Mouse (Mus musculus): Measurements from ENCODE around the gene Pou2f2. TPM values are rescaled to one million over a fixed set of nuclear protein-coding genes. Genes with fewer than 3 reads are reported as not detected.

Gene Pou2f2
- polyA plus RNA-seq, 1 experiment from 2014 or later, result 3.2 TPM

- peak overlapping the region; percentile 53 for H3K4me2 ChIP-seq
- no peaks in the 10 kb centered on the region for H3K9me3 ChIP-seq (ENCODE audit: control insufficient read depth, low read length)
- peaks cover 62% of the 10 kb centered on the region for H3K27me3 ChIP-seq (replicated peaks; ENCODE audit: control insufficient read depth, insufficient read depth, low read length)
- 11% methylated on average over 21 of the region's 21 CpGs for WGBS
- ATAC-seq (replicated peaks; ENCODE audit: low FRiP score), result no peak
- H3K27ac ChIP-seq (ENCODE audit: low read depth, low read length), result no peak overlapping the region
- H3K4me3 ChIP-seq (ENCODE audit: low read depth, low read length), result peak overlapping the region; percentile 25
- no peak overlapping the region for H3K9ac ChIP-seq (ENCODE audit: low read depth, low read length)
- H3K36me3 ChIP-seq (ENCODE audit: control insufficient read depth, insufficient read depth, low read length), result no peaks in the 10 kb centered on the region
- H3K4me1 ChIP-seq (replicated peaks; ENCODE audit: control insufficient read depth, insufficient read depth, low read length), result peaks cover 7% of the 10 kb centered on the region
- DNase-seq (ENCODE audit: low spot score), result no peak
These were observed 2.3 kb upstream of the Pou2f2 start for GRCm38 (mm10) chr7:25181814-25182213.

- Histone ChIP-seq H3K4me1 (replicated peaks; ENCODE audit: control insufficient read depth, insufficient read depth, low read length) (peaks cover 7% of the 10 kb centered on the region), H3K27ac (ENCODE audit: low read depth, low read length) (no peak overlapping the region), H3K9me3 (ENCODE audit: control insufficient read depth, low read length) (no peaks in the 10 kb centered on the region), H3K4me3 (ENCODE audit: low read depth, low read length) (peak overlapping the region; percentile 25), H3K36me3 (ENCODE audit: control insufficient read depth, insufficient read depth, low read length) (no peaks in the 10 kb centered on the region), H3K27me3 (replicated peaks; ENCODE audit: control insufficient read depth, insufficient read depth, low read length) (peaks cover 67% of the 10 kb centered on the region), H3K9ac (ENCODE audit: low read depth, low read length) (no peak overlapping the region), H3K4me2 (peak overlapping the region; percentile 53)
- WGBS, result 3% methylated on average over 15 of the region's 15 CpGs
- peak; percentile 67; the same call in 1 of the 2 replicates for ATAC-seq (replicated peaks; ENCODE audit: low FRiP score)
- DNase-seq (ENCODE audit: low spot score), result no peak
These were observed 1.8 kb upstream of the Pou2f2 start for GRCm38 (mm10) chr7:25181331-25181790.

GRCm38 (mm10) chr7:25180512-25180911, 986 bp upstream of the Pou2f2 start:
- H3K36me3 ChIP-seq (ENCODE audit: control insufficient read depth, insufficient read depth, low read length), result no peaks in the 10 kb centered on the region
- H3K4me2 ChIP-seq, result peak overlapping the region; percentile 81
- no peak for ATAC-seq (replicated peaks; ENCODE audit: low FRiP score)
- no peaks in the 10 kb centered on the region for H3K9me3 ChIP-seq (ENCODE audit: control insufficient read depth, low read length)
- 5% methylated on average over 6 of the region's 6 CpGs for WGBS
- H3K4me3 ChIP-seq (ENCODE audit: low read depth, low read length), result 0 out of 2 replicates have a peak overlapping the region, but pooled peaks have one; percentile 47
- no peak overlapping the region for H3K9ac ChIP-seq (ENCODE audit: low read depth, low read length)
- H3K4me1 ChIP-seq (replicated peaks; ENCODE audit: control insufficient read depth, insufficient read depth, low read length), result peaks cover 7% of the 10 kb centered on the region
- DNase-seq (ENCODE audit: low spot score), result no peak
- no peak overlapping the region for H3K27ac ChIP-seq (ENCODE audit: low read depth, low read length)
- H3K27me3 ChIP-seq (replicated peaks; ENCODE audit: control insufficient read depth, insufficient read depth, low read length), result peaks cover 75% of the 10 kb centered on the region

GRCm38 (mm10) chr7:25178787-25179605, 530 bp downstream of the Pou2f2 start:
- Histone ChIP-seq H3K4me3 (ENCODE audit: low read depth, low read length) (peak overlapping the region; percentile 47), H3K27me3 (replicated peaks; ENCODE audit: control insufficient read depth, insufficient read depth, low read length) (peaks cover 83% of the 10 kb centered on the region), H3K4me2 (peak overlapping the region; percentile 81), H3K9ac (ENCODE audit: low read depth, low read length) (no peak overlapping the region), H3K9me3 (ENCODE audit: control insufficient read depth, low read length) (no peaks in the 10 kb centered on the region), H3K4me1 (replicated peaks; ENCODE audit: control insufficient read depth, insufficient read depth, low read length) (peaks cover 5% of the 10 kb centered on the region), H3K36me3 (ENCODE audit: control insufficient read depth, insufficient read depth, low read length) (no peaks in the 10 kb centered on the region), H3K27ac (ENCODE audit: low read depth, low read length) (no peak overlapping the region)
- ATAC-seq (replicated peaks; ENCODE audit: low FRiP score), result peak; percentile 59
- no peak for DNase-seq (ENCODE audit: low spot score)
- 3% methylated on average over 50 of the region's 56 CpGs for WGBS

- peaks cover 85% of the 10 kb centered on the region for H3K27me3 ChIP-seq (replicated peaks; ENCODE audit: control insufficient read depth, insufficient read depth, low read length)
- H3K4me2 ChIP-seq, result peak overlapping the region; percentile 81
- H3K9ac ChIP-seq (ENCODE audit: low read depth, low read length), result no peak overlapping the region
- no peak overlapping the region for H3K27ac ChIP-seq (ENCODE audit: low read depth, low read length)
- WGBS, result 2% methylated on average over 17 of the region's 17 CpGs
- H3K4me3 ChIP-seq (ENCODE audit: low read depth, low read length), result peak overlapping the region; percentile 47
- ATAC-seq (replicated peaks; ENCODE audit: low FRiP score) (no peak), DNase-seq (ENCODE audit: low spot score) (no peak)
- H3K9me3 ChIP-seq (ENCODE audit: control insufficient read depth, low read length), result no peaks in the 10 kb centered on the region
- no peaks in the 10 kb centered on the region for H3K36me3 ChIP-seq (ENCODE audit: control insufficient read depth, insufficient read depth, low read length)
- H3K4me1 ChIP-seq (replicated peaks; ENCODE audit: control insufficient read depth, insufficient read depth, low read length), result peaks cover 5% of the 10 kb centered on the region
These were observed 1.2 kb downstream of the Pou2f2 start for GRCm38 (mm10) chr7:25178317-25178716.

- Histone ChIP-seq H3K4me3 (ENCODE audit: low read depth, low read length) (no peak overlapping the region), H3K27ac (ENCODE audit: low read depth, low read length) (no peak overlapping the region), H3K4me1 (replicated peaks; ENCODE audit: control insufficient read depth, insufficient read depth, low read length) (peaks cover 7% of the 10 kb centered on the region), H3K36me3 (ENCODE audit: control insufficient read depth, insufficient read depth, low read length) (no peaks in the 10 kb centered on the region), H3K9ac (ENCODE audit: low read depth, low read length) (no peak overlapping the region), H3K27me3 (replicated peaks; ENCODE audit: control insufficient read depth, insufficient read depth, low read length) (peaks cover 53% of the 10 kb centered on the region), H3K4me2 (no peak overlapping the region), H3K9me3 (ENCODE audit: control insufficient read depth, low read length) (no peaks in the 10 kb centered on the region)
- 71% methylated on average over 11 of the region's 11 CpGs for WGBS
- ATAC-seq (replicated peaks; ENCODE audit: low FRiP score) (no peak), DNase-seq (ENCODE audit: low spot score) (no peak)
These were observed 5.2 kb downstream of the Pou2f2 start for GRCm38 (mm10) chr7:25174343-25174742.

- H3K4me3 ChIP-seq (ENCODE audit: low read depth, low read length), result no peak overlapping the region
- ATAC-seq (replicated peaks; ENCODE audit: low FRiP score), result no peak
- H3K27me3 ChIP-seq (replicated peaks; ENCODE audit: control insufficient read depth, insufficient read depth, low read length), result peaks cover 40% of the 10 kb centered on the region
- H3K36me3 ChIP-seq (ENCODE audit: control insufficient read depth, insufficient read depth, low read length), result no peaks in the 10 kb centered on the region
- H3K27ac ChIP-seq (ENCODE audit: low read depth, low read length), result no peak overlapping the region
- DNase-seq (ENCODE audit: low spot score), result no peak
- peaks cover 7% of the 10 kb centered on the region for H3K4me1 ChIP-seq (replicated peaks; ENCODE audit: control insufficient read depth, insufficient read depth, low read length)
- no peak overlapping the region for H3K9ac ChIP-seq (ENCODE audit: low read depth, low read length)
- WGBS, result 26% methylated on average over 5 of the region's 5 CpGs
- H3K9me3 ChIP-seq (ENCODE audit: control insufficient read depth, low read length), result no peaks in the 10 kb centered on the region
- H3K4me2 ChIP-seq, result no peak overlapping the region
These were observed 6.9 kb downstream of the Pou2f2 start for GRCm38 (mm10) chr7:25172669-25173068.

- Histone ChIP-seq H3K4me1 (replicated peaks; ENCODE audit: control insufficient read depth, insufficient read depth, low read length) (peaks cover 7% of the 10 kb centered on the region), H3K9me3 (ENCODE audit: control insufficient read depth, low read length) (no peaks in the 10 kb centered on the region), H3K4me3 (ENCODE audit: low read depth, low read length) (no peak overlapping the region), H3K4me2 (no peak overlapping the region), H3K27ac (ENCODE audit: low read depth, low read length) (no peak overlapping the region), H3K36me3 (ENCODE audit: control insufficient read depth, insufficient read depth, low read length) (no peaks in the 10 kb centered on the region), H3K27me3 (replicated peaks; ENCODE audit: control insufficient read depth, insufficient read depth, low read length) (peaks cover 25% of the 10 kb centered on the region), H3K9ac (ENCODE audit: low read depth, low read length) (no peak overlapping the region)
- DNase-seq (ENCODE audit: low spot score) (no peak), ATAC-seq (replicated peaks; ENCODE audit: low FRiP score) (no peak)
- WGBS, result 23% methylated on average over 3 of the region's 3 CpGs
These were observed 8.9 kb downstream of the Pou2f2 start for GRCm38 (mm10) chr7:25170583-25170982.

- ATAC-seq (replicated peaks; ENCODE audit: low FRiP score) (no peak), DNase-seq (ENCODE audit: low spot score) (no peak)
- 78% methylated on average over 5 of the region's 5 CpGs for WGBS
- Histone ChIP-seq H3K9ac (ENCODE audit: low read depth, low read length) (no peak overlapping the region), H3K27me3 (replicated peaks; ENCODE audit: control insufficient read depth, insufficient read depth, low read length) (peaks cover 24% of the 10 kb centered on the region), H3K4me2 (no peak overlapping the region), H3K4me1 (replicated peaks; ENCODE audit: control insufficient read depth, insufficient read depth, low read length) (no peaks in the 10 kb centered on the region), H3K9me3 (ENCODE audit: control insufficient read depth, low read length) (no peaks in the 10 kb centered on the region), H3K27ac (ENCODE audit: low read depth, low read length) (no peak overlapping the region), H3K4me3 (ENCODE audit: low read depth, low read length) (no peak overlapping the region), H3K36me3 (ENCODE audit: control insufficient read depth, insufficient read depth, low read length) (no peaks in the 10 kb centered on the region)
These were observed 13.4 kb downstream of the Pou2f2 start for GRCm38 (mm10) chr7:25166106-25166505.
